Mouse (Mus musculus): ENCODE measurements around the gene Slc25a1.

DNA sequence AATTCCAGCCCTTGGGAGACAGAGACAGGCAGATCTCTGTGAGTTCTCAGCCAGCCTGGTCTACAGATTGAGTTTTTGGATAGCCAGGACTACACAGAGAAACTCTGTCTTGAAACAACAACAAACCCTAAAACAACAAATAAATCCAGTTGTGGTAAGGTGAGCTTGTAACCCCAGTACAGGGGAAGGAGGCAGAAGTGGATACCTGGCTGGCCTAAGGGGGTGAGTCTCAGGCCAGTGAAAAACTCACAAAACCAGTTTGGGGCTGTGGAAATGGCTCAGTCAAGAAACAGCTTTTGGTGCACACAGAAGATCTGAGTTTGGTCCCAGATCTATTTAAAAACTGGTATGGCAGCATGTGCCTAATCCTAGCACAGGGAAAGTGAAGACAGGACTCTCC, 45.8 kb downstream of the Slc25a1 start:
- TF ChIP-seq GATA1 (IDR thresholded peaks at IDR 0.05; ENCODE audit: low read length) = no peak
- no peak for TF ChIP-seq TAL1 (IDR thresholded peaks at IDR 0.05; ENCODE audit: low read length)

Measured in erythroblast, embryonic 14.5 days (primary cell).